Mouse (Mus musculus): ENCODE data around the gene Gbp2.

The Gbp2 gene

GRCm38 (mm10) chr3:142620111-142620955 is at the start of gene Gbp2:
Gene Gbp2 (plus strand): TSS chr3:142620602.
- DNase-seq (ENCODE audit: low spot score in 2 of 2), result peak; percentile 26 to 33

DNA sequence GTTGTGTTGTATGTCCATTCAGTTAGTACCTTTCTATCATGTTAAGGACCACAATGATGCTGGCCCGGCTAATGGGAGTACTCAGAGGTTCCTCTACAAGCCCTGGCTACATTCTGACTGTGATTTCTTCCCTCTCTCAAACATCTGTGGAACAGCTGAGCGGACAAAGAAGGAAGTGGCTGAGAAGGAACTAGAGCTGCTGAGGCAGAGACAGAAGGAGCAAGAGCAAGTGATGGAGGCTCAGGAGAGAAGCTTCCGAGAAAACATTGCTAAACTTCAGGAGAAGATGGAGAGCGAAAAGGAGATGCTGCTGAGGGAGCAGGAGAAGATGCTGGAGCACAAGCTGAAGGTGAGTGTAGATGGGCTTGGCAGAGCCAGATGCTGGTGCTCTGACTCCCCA is 49.7 kb upstream of the Gbp2 start:
- DNase-seq (ENCODE audit: low spot score in 2 of 2), result no peak

DNA sequence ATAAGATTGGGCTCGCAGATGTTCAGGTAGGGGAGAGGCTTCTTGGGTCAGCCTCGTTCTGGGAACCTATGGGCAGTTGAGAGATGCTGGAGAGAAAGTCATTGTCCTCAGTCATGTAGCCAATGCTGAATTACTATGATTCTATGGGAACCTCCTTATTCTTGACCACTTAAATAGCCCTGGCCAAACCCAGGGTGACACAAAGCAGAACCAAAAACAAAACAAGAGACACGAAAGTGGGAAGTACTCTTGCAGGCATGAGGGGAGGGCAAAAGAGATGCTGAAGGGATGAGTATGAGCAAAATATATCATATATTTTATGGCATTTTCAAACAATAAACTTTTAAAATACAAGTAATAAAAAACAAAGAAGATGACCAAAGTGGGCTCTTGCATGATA is 43.3 kb upstream of the Gbp2 start:
- DNase-seq (ENCODE audit: low spot score in 2 of 2), result no peak

GRCm38 (mm10) chr3:142578342-142578741 is 42.1 kb upstream of the Gbp2 start:
- DNase-seq (ENCODE audit: low spot score in 2 of 2), result no peak

- no peak for DNase-seq (ENCODE audit: low spot score in 2 of 2)
Observed at GRCm38 (mm10) chr3:142583067-142583466, 37.3 kb upstream of the Gbp2 start.

GRCm38 (mm10) chr3:142587386-142587785 is 33.0 kb upstream of the Gbp2 start:
- DNase-seq (ENCODE audit: low spot score in 2 of 2), result no peak

- DNase-seq (ENCODE audit: low spot score in 2 of 2), result no peak
Observed at GRCm38 (mm10) chr3:142588888-142589287, 31.5 kb upstream of the Gbp2 start.

DNA sequence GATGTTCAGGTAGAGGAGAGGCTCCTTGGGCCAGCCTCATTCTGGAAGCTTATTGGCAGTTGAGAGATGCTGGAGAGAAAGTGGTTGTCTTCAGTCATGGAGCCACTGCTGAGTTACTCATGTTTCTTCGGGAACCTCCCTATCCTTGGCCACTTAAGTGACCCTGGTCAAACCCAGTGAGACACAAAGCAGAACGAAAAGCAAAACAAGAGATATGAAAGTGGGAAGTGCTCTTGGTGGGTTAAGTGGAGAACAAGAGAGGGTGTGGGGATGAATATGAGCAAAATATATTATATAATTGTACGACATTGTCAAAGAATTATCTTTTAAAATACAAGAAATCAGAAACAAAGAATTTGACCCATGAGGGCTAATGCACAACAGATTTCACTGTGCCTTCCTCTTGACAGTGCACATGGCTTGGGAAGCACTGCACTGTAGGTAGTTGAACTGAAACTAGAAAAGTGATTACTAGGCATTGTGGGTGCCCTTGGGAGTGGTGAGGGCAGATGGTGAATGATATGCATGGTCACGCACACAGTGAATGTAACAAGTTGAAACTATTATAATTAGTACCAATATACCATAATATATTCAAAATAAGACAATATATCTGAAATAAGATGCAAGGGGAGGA is 29.9 kb upstream of the Gbp2 start:
- DNase-seq (ENCODE audit: low spot score in 2 of 2), result no peak

GRCm38 (mm10) chr3:142594547-142594946 is 25.9 kb upstream of the Gbp2 start, which contains the start of gene Gbp2b:
Gene Gbp2b (plus strand): TSS chr3:142594847.
- no peak for DNase-seq (ENCODE audit: low spot score in 2 of 2)

DNA sequence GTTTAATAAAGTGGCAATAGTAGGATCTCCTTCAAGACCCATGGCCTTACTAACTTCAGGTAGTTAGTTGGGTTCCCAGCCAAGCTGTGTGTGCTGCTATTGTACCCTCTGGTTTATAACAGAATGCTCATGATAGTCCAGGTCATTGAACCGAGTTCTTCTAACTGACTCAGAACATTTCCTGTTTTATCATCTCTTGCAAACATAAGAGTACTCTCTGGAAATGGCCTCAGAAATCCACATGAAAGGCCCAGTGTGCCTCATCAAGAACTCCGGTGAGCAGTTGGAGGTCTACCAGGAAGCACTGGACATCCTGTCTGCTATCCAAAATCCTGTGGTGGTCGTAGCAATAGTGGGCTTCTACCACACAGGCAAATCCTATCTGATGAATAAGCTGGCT is 22.5 kb upstream of the Gbp2 start:
- no peak for DNase-seq (ENCODE audit: low spot score in 2 of 2)

DNA sequence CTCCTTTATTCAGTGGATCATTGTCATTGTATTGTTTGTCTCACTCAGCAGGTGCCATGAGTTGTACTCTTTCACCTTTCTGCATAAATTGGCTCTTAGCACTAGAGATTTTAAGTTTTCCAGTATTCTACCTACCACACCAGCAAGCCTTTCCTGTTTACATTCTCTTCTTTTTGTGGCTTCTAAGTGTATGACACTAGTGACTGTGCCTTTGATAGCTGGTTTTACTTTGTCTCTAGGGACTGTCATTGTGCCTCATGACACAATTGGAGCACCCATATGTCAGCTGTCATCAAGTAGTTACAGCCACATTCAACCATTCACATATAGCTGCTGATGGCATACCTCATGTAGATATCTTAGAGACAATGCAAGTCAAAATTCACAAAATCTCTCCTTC is 18.7 kb upstream of the Gbp2 start:
- DNase-seq (ENCODE audit: low spot score in 2 of 2), result no peak

DNA sequence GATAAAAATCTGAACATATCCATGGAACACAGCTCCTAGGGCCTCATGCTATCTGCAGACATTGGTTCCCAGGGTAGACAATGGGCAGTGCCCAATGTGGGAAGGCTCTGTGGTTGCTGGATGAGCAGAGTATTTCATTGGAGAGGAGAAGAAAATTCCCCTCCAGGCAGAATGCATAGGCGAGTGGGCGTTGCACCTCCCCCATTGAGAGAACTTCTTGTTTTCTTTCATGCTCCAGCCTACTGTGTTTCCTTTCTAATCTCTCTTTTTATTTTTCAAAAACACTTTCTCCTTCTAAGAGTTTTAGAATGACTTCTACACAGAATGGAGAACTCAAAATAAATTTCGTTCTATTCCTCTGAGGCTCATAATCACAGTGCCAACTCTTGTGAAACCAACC is 1.7 kb upstream of the Gbp2 start:
- DNase-seq (ENCODE audit: low spot score in 2 of 2), result no peak

DNA sequence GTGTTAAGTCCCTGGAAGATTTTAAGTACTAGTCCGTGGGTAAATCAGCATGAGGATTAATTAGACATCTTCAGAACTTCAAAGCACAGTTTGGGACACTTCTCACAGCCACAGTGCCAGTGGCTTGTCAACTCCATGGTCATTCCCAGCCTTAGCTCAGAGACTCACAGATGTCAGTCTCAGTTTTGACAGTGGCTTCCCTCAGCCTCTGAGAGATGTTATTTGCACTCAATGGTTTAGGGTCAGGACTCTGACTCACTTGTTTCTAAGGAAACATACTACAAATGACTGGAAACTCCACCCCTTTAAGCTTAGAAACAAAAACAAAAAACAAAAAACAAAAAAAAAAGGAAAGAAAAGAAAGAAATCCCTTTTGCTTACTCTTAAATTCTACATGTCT is 796 bp upstream of the Gbp2 start:
- DNase-seq (ENCODE audit: low spot score in 2 of 2), result no peak

- DNase-seq (ENCODE audit: low spot score in 2 of 2), result no peak
Observed at GRCm38 (mm10) chr3:142620956-142621562, 657 bp downstream of the Gbp2 start.

DNA sequence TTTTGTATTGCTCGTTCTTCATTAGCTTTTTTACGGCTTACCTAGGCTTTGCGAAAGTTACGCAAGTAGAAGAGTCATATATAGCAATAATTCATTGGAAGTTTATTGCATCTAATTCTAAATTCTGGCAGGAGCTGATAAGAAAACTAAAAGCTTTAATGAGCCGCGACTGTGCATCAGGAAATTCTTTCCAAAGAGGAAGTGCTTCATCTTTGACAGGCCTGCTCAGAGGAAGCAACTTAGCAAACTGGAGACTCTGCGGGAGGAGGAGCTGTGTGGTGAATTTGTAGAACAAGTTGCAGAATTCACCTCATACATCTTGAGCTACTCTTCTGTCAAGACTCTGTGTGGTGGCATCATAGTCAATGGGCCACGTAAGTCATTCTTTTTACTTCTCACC is 10.0 kb downstream of the Gbp2 start:
- no peak for DNase-seq (ENCODE audit: low spot score in 2 of 2)

- DNase-seq (ENCODE audit: low spot score in 2 of 2), result peak; percentile 18 to 45
Observed at GRCm38 (mm10) chr3:142640201-142640600, 19.8 kb downstream of the Gbp2 start.

GRCm38 (mm10) chr3:142645949-142646348 is 25.5 kb downstream of the Gbp2 start:
- peak; percentile 38 to 64 for DNase-seq (ENCODE audit: low spot score in 2 of 2)

- peak in 1 of 2 experiments; percentile 42 for DNase-seq (ENCODE audit: low spot score in 2 of 2)
Observed at GRCm38 (mm10) chr3:142647836-142648235, 27.4 kb downstream of the Gbp2 start.

GRCm38 (mm10) chr3:142650205-142650604 is 29.8 kb downstream of the Gbp2 start:
- no peak for DNase-seq (ENCODE audit: low spot score in 2 of 2)

DNA sequence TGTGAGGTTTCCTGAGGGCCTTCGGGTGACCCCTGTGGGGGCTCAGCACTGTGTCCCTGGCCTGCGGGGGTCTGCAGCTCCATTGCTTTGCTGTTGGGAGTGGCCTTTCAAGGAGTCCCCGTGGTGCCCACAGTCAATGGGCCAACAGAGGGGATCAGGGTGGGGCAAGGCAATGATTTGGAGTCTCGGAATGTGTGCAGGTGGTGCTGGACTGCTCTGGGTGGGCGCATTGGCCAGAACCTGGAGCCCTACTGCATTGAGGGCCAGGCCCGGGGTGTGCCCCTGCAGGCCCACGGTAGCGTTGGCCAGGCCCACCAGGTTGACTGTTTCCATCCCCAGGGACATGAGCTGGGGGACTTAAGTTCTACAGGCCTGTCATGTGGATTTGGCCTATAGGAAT is 44.3 kb downstream of the Gbp2 start:
- DNase-seq (ENCODE audit: low spot score in 2 of 2), result no peak

GRCm38 (mm10) chr3:142674607-142675006 is 54.2 kb downstream of the Gbp2 start:
- no peak for DNase-seq (ENCODE audit: low spot score in 2 of 2)

Data from urinary bladder, postnatal 36 days (tissue).